Mouse (Mus musculus) cerebellum, adult 18-20 months (tissue): ENCODE measurements at regions not wholly inside any gene's neighbourhood (a gene's known extent, or its start where the extent isn't known, plus 50 kb on each side); places are given as distances from the start of the nearest gene placed in this dataset.

Source experiments
- DNase-seq, 2 experiments: peaks; one replicate each; pipeline ENCODE4 v3.0.0; 2021

DNA sequence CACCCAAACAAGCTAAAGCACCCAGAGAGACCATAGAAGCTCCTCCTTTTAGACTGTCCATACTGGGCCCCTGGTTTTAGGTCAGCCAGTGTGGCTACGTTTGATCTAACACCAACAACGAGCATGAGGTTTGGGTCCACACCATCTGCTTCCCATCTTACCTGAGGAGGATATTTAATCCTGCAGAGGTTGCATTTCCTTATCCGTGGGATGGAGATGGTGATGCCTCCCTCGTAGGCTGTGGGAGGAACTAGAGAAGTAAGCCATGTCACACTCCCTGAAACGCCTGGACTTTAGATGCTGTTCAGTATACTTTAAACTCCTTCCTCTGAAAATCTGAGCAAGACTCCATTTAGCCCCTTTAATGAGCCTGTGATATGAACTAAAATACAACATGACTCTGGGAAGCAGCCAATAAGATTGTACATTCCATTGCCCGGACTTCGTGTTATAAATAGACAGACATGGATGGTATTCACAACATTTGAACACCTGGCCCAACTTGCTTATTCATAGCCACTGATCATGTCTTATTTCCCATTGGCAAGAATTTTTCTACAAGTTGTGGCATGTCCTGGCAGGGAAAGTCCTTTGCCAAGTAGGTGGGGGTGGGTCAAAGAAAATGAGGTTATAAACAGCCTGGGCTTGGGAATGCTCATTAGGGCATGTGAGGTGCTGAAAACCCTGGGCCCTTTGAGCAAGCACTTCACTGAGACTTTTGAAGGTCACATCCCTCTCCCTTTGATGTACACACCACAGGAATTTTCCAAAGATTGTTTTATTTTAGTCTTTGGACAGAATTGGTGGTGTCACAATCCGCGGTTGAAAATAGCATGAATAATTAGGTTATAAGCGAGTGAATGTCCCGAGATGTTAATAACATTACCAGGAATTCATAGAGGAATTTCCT is 89.7 kb upstream of the Pgrmc2 start:
- no peak for DNase-seq

DNA sequence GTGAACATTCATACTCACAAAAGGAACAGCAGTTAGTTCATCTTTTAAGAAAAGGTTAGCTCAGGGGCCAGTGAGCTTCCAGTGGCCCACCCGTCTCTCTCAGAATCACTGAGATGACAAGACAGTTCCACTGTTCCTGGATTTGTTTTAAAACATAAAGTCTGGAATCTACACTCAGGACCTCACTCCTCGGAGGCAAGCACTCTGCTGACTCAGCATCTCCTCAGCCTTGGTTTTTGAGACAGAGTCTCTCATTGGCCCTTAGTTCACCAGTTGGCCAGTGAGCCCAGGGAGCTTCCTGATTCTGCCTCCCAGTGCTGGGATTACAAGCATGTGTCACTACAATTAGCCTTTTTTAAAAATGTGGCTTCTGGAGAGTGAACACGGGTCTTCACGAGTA is 88.9 kb upstream of the Pgrmc2 start:
- DNase-seq: no peak

DNA sequence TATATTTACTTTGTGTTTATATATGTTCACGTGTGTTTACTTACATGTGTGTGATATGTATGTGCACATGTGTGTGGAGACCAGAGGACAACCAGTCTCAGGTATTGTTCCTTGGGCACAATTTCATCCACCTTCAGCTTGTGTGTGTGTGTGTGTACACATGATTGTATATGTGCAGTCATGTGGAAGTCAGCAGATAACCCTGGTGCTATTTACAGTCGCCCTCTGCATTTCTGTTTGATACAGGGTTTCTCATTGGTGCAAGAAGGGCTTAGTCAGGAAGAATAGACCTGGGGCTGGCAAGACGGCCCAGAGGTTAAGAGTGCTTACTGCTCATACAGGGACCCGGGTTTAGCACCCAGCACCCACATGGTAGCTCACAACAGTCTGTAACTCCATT is 88.5 kb upstream of the Pgrmc2 start:
- no peak for DNase-seq

DNA sequence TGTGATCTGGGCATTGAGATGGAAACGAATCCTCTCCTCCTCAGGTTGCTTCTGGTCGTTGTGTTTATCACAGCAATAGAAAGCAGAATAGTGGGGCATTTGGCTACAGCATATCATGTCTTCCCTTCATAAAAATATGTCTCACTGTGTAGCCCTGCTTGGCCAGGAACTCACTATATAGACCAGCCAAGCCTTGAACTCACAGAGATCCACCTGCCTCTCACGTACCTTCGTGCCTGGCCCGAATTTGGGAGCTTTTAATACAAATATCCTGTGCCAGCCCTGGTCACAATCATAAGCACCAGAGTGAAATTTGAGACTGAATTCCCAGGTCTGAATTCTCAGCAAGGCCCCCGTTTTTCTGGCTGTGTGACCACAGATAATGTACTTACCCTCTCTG is 87.7 kb upstream of the Pgrmc2 start:
- DNase-seq: no peak

DNA sequence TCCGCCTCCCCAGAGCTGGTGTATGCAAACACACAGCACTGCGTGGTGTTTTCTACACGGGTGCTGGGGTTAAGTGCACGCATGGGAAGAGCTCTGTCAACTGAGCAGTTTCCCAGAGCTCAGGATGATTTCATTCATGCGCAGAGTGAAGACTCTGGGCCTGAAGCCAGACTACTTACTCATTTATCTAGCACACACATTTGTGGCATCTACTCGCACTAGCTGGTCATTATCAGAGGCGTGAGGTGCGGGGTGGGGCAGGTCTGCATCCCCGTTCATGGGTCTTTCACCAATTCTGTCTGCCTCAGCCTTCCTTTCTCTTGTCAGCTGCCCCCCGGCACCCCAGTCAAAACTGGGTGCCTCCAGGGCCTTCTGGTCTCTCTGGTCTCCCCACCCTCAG is 86.6 kb upstream of the Pgrmc2 start:
- no peak for DNase-seq

DNA sequence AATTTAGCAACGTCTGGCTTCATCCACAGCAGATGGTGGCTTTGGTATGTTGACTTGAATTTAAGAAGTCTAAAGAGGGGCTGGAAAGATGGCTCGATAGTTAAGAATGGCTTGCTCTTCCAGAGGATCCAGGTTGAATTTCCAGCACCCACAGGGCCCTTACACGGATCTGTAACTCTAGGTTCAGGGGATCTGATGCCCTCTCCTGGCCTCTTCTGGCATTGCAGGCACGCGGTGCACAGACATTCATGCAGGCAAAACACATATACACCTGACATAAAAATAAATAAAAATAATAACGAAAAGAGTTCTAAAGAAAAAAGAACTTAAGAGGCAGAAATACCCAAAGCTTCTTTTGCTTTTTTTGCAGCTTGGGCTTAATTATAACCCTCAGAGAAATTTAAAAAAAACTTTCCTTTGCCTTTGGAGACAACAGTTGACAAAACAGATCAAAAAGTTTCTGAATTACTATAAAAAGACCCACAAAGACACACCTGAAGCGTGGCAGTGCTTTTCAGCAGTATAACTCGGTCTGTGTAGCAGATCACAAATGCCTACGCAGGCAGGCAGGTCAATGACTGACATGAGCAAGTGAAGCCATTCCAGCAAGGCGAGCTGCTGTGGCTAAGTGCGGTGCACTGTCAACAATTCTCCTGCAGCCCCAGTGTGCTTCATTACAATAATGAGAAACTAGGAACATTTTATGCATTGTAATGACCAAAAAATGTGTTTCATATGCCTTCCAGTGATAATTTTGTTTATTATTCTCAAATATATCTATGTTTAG is 85.5 kb upstream of the Pgrmc2 start:
- DNase-seq: no peak

DNA sequence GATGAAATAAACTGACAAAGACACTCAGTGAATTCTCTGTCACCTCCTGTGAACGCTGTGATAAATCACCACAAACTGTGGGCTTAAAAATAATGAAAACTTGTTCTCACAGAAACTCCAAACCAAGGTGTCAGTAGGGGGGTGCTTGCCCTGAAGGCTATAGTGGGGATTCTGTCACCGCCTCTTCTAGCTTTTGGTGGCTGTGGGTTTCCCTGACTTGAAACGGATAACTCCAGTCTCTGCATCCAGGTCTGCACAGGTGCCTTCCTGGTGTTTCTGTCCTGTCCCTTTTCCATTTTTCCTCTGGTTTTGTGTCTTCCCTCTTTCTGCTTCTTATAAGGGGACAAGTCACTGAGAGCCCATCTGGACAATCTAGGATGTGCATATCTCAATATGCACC is 84.6 kb upstream of the Pgrmc2 start:
- no peak for DNase-seq

DNA sequence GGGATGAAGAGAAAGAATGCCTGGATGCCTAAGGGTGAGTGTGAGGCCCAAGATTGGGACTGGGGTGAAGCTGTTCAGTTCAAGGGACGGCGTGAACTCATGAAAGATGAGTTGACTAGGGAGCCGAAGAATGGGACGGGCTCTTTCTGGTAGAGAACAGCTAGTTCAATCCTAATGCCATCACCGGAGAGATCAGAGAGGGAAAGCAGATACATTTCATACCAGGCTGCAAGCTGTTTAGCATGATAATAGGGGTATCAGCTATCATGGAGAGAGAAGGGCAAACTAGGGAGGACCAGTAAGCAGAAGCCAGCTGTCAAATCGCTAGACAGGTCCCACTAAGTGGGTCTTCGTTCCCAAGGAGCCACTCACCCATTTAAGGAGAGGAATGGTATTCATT is 81.9 kb upstream of the Pgrmc2 start:
- no peak for DNase-seq

DNA sequence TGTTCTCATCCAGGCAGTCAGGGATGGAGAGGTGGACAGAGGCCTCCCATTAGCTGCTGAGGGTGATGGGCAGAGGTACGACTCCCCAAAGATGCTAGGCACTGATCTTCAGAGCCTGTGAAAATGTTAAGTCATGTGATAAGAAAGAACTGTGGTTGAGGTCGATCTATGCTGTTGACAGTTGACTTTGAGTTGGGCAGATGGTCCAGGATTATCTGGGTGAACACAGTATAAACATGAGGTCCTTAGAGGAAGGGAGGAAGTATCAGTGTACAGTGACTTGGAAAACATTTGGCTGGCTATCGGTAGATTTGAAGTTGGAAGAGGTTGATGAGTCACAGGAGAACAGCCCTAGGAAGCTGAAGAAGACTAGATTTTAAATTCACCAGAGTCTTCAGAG is 80.9 kb upstream of the Pgrmc2 start:
- no peak for DNase-seq

DNA sequence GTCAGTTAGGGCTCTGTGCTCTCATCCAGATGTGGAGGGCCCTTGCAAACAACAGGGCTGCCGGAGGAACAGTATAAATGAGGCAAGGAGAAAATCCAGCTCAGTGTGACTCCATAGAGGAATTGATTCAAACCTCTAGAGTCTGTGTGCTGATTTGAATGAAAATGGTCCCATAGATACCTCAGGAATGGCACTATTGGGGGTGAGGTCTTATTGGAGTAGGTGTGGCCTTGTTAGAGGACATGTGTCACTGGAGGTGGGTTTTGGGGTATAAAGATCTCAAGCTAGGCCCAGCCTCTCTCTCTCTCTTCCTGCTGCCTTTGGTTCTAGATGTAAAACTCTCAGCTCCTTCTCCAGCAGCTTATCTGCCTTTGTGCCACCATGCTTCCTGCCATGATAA is 79.7 kb upstream of the Pgrmc2 start:
- no peak for DNase-seq

DNA sequence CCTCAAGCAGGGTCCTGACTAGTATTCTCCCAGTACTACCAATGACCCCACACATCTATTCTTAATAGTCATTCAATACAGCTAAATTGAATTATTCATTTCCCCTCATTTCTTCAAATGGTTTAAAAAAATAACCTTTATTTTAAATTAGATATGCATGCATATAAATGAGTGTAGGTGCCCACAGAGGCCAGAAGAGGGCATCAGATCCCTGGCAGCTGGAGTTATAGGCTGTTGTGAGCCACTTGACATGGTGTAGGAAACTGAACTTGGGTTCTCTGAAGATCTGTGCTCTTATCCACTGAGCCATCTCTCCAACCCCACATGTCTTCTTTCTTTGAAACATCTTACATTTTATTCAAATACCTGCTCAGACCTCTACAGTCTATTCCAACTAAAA is 77.8 kb upstream of the Pgrmc2 start:
- DNase-seq: no peak

DNA sequence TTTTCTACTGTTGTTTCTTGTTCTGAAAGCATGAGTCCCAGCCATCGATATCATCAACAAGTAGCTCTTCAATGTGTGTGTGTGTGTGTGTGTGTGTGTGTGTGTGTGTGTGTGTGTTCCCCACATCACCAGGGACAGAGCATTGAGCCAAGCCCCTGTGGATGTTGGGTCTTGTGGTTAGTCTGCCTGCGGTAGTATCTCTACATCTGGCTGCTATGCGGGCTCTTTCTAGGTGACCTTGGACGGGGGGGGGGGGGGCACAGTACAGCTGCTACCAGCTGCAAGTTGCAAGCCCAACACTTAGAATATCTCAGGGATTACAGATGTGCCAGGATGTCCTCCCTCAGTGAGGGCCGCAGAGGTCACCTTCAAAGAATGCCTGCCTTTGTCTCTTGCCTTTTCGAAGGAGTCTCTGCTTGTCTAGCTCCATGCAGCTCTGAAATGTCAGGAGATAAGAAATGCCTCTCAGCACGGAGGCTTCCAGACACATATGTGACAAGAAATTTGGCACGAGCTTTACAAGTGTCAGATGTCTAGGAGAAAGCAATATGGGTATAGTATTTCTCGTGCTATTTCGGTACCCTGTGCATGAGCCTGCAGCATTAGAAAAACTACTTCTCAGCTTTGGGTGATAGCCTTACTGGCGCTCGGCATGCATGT is 75.6 kb upstream of the Pgrmc2 start:
- no peak for DNase-seq

DNA sequence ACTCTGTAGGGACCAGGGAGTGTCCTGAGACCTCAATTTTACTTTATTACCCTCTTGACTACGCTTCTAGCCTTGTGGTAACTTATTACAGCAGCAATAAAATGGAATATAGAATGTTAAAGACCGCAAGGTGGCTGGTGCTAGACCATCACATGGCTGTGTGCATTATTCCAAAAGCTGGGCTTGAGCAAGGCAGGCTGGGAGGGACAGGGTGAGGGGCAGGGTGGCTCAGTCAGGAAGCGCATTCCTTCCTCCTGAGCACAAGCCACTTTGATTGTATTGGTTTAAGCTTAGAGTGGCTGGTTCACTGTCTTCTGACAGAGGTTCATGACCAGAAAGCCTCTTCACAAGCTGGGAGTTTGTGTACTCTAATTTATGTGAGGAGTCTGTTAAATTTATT is 74.6 kb upstream of the Pgrmc2 start:
- no peak for DNase-seq

DNA sequence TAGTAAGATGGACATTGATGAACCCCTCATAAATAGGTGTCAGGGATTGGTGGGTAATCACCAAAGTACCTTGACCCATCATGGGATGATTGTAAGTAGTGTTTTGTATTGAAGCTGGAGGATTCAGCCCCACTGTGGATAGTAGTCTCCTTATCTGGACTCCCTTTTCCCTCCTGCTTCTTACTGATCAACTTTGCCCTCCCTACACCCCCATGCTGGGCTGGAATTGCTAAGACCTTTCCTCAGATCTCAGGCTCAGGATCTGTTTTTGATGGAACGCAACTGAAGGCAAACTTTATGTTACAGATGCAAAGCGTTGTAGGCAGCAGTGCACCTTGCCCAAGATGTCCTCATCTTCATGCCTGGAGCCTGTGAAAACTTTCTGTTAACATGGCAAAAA is 73.7 kb upstream of the Pgrmc2 start:
- DNase-seq: no peak

DNA sequence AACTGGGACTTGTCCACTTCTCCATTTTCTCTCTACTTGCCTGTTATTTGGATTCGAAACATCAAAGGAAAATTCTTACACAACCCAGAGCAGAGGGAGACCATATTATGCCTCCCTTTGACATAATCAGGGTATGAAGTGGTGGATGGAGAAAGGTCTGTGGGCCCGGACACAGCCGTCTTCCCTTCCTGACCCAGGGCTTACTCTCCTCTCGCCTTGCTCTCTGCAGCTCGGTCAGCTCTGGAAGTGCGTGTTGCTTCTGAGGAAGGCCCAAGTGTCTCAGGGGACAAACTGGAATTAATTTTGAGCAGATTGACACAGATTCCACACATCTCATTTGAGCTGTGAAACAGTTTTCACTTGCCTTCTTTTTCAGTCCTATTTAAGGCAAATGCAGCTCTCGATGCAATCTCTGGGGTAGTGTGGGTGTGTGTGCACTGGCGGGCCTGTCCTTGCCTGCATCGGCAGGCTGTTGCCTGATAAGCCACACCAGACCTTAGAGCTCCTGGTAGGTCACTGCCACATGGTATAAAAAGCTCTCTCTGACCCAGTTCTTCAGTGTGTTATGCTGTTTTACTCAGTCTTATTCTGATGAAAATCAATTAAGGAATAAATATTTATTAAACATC is 72.4 kb upstream of the Pgrmc2 start:
- DNase-seq: no peak

DNA sequence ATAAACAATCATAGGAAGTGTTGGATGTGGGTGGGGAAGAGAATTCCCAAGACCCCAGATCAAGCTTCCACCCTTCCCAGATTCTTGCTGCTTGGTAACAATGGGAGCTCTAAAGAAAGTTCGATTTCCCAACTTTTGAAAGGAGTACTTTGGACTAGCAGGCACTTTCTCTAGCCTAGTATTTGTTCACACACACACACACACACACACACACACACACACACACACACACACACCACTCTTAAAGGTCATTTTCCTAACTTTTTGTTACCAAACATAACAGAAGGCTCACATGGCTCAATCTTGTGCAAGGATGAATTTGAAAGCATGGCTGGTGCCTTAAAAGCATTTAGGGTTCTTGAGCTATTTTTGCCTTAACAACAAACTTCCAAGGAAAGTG is 71.6 kb upstream of the Pgrmc2 start:
- no peak for DNase-seq

DNA sequence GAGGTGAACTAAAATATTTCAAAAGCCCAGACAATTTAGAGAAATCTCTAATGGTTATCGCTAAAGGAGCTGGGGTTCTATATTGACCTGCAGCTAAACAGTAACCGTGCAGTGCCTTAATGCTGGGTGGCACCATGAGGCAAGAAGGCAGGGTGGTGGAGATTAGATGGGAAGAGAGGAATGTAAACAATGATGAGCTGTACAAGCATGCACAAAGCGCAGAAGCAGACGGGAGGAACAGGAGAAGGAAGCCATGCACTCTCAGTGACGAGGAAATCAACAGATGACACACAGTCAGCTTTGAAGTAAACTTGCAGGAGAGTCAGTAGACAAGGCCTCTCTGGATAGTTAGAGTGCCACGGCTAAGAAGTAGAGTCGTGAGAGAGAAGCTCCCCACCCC is 69.1 kb upstream of the Pgrmc2 start:
- no peak for DNase-seq

DNA sequence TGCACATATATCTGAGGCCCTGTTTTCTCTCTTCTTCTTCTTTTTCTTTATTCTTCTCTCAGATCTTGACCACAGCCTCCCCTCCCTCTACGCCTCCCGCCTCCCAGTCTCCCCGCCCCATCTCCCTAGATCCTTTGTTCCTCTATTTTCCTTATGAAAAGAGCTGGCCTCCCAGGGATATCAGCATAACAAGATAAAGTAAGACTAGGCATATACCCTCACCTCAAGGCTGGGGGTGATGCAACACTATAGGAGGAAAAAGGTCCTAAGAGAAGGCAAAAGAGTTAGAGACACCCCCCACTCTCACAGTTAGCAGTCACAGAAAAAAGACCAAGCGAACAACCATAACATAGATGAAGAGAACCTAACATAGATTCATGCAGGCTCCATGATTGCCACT is 57.5 kb upstream of the Pgrmc2 start:
- DNase-seq: no peak

DNA sequence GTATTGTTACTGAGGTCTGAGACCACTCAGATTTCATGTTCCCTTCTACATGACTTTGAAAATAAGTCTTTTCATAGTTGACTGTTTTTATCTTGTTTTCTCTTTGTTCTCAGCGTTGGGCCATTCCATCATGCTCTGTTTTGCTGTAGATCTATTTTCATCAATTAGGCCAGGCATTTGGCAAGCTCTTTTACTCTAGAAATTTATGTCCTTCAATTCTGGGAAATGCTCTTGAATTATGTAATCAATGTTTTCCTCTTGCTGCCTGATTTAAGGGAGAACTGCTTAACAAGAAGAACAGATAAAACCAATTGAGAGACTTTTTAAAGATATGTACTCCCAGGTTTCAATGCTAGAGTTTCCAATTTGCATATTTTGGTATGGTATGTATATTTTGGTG is 55.1 kb upstream of the Pgrmc2 start:
- DNase-seq: no peak

DNA sequence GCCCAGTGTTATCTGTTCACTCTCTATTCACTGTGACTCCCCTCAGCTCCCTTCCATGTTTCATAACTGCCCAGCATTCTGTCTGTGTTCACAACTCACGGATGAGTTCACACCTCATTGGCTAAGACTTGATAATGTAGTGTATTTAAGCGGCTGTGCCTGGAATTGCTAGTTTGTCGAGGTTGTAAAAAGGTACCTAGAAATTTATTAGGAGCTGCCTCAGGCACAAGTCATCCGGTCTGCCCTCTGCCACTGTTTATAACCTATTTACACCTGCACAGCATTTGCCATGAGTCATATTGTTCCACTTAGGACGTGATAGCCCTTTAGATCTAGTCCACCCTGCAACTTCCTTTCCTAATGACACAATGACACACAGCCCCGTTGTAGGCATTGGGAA is 50.0 kb upstream of the Pgrmc2 start:
- DNase-seq: no peak
